Mouse (Mus musculus): ENCODE data around the gene Gm128.
"Not testable (repeated sequence)": the region's sequence is repeated elsewhere in the genome, so short reads cannot be mapped to it uniquely, and the experiment has no call there.

The Gm128 gene

DNA sequence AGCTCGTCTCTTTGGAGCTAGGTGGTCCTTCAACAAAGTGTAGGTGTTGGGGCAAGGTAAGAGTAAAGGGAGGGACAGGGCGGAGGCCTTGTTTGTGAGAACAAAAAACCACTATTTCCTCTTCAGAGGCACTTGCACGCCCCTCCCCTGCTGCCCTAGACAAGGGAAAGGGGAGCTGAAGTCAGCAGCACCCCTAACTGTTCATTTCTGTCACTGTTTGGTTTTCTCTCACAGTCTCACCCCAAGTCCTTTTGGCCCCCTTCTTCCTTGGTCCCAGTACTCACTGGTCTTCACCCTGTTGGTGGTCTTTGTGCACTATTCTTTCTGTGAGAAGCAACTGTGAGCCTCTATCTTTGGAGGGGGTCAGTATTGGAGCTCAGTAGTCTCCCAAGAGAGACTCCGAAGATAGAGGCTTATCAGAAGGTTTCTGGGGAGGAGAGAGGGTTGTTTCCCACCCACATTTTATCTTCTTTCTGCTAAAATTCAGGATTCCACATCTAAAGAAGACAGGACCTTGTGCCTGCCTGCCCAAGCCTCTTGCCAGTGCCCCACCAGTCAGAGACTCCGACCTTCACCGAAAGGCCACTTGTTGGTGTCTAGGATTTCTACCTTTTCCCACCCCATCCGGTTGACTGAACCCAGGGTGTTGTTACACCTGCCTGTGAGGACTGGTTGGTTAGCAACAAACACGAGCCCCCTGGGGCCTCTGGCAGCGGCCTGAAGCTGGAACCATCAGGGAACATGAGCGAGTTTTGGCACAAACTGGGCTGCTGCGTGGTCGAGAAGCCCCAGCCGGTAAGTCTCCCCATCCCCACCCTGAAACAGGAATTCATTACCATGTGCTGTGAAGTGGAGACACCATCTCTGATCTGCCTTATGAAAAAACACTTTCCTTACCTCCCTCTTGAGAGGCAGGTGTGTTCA, 9.8 kb downstream of the Gm128 start, which contains the start of gene Mllt11:
TSS of gene Mllt11 (minus strand) at position 874 of the 924 bp plus-strand sequence.
- no peak for DNase-seq (ENCODE audit: low read depth in 1 of 2, low spot score in 2 of 2)

GRCm38 (mm10) chr3:95230495-95231297, 10.7 kb downstream of the Gm128 start:
- DNase-seq (ENCODE audit: low read depth in 1 of 2, low spot score in 2 of 2) = no peak

DNA sequence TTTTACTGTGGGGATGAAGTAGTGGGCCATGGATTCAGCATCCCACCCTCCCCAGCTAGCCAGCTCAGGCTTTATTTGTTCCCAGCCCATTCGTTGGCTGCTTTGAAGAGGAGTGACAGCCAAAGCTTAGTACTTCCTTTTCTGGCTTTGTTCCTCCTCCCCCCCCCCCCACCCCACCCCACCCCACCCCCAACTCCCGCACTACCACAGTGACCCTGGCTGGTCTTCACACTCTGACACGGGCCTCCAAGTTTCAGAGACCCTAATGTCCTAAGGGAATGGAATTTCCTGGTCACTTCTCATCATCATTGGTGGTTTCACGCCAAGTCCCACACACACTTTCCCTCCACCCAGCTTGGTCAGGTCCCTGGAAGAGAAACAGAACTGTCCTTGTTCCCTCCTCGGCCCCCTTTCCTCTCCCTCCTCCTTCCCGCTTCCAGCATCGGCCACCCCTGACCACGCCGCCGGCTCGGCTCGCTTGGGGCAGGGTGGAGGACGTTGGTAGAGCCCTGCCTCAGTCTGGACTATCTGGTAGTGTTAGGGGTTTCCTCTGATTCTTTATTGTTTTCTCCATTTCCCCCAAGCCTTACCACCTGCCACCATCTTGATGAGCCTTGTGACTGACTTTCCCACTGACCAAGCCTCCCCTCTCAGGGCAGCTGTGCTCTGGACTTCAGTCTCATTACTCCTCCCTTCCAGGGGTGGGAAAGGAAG, 11.5 kb downstream of the Gm128 start:
- peak in 1 of 2 experiments; percentile 45 for DNase-seq (ENCODE audit: low read depth in 1 of 2, low spot score in 2 of 2)

DNA sequence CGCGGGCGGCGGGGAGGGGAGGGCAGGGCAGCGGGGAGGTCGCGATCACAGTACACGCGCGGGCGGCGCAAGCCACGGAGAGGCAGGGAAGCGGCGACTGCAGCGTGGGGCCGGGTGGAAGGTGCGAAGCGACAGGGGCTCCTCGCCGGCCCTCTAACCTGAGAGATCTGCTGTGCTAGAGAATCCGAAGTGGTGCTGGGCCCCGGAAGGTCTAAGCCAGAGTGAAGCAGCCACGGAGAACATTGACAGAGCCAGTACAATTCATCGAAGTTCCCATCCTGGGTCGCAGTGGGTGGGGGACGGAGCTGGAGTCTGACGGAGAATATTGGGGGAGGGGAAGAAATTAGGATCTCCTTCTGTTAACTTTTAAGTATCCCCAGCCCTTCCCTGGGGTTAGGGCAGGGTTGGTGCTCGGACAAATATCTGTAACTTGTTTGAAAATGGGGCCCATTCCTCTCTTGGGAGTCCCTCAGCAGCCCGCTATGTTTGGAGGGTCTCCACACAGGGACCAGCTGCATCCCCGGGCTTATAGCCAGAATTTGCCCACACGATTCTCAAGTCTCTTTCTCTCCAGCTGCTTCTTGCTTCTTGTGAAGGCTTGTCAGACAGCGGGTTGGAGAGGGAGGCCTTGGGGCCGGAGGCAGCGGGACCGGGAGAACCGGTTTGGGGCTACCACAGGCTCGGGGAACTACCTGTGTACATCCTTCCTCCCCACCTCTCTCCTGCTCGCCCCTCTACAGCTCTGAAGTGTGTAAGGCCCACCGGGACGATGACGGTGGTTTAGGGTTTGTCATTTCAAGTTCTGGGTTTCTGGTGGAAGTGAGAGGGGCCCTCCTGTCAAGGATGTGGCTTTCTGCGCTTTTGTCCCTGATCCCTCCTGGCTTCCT, 12.3 kb downstream of the Gm128 start:
- peak in 1 of 2 experiments; percentile 18 for DNase-seq (ENCODE audit: low read depth in 1 of 2, low spot score in 2 of 2)

DNA sequence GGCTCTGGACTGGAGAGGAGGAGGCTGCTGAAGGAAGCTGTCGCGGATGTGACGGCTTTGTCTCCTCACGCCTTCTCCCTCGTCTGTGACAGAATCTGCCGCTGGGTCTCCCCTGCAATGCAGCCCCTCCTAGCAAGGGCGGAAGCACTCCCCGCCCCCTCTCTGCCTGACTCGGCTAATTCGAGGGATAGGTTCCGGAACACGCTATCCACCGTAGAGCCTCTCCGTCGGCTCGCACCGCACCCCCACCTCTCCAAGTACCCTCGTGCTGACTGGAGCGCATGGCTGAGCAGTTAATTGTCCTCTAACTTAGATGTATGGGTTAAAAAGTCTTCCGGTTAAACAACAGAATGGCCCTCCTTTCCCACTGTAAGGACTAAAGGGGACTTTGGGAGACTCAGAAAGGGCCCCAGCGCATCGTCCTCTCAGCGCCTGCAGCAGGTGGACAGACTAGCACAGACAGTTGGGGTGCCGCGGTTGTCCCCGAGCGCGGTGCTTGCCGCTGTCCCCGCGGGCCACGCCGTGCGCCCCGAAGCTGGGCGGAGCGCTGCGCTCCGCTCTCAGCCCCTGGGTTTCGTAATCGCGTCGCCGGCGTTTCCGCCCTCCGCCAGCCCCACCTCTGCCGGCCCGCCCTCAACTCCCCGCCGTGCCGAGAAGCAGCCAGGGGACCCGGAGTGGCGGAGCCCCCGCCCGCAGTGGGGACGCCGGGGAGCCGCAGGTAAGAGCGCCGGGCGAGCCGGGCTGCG, 13.1 kb downstream of the Gm128 start, which contains the start of gene Cdc42se1:
TSS of gene Cdc42se1 (plus strand) at position 585 of the 746 bp plus-strand sequence.
- DNase-seq (ENCODE audit: low read depth in 1 of 2, low spot score in 2 of 2) = peak in 1 of 2 experiments; percentile 67

- no peak for DNase-seq (ENCODE audit: low read depth in 1 of 2, low spot score in 2 of 2)
These were observed 14.2 kb downstream of the Gm128 start for GRCm38 (mm10) chr3:95227214-95227613.

DNA sequence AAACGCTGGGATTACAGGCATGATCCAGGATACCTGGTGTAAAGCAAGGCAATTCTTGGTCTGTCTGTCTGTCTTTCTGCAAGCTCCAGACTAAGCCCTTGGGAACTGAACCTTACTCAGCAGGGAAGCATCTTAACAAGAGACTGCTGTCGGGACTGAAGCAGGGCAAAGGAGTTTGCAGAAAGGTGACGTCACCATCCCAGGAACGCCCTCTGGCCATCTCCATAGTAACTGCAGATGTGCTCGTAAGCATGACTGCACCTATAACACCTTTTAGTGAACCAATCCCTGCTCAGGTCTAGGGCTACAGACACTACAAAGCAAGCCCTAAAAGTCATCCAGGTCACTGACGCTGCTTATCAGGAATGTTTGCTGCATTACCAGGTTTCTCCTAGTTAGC, 17.1 kb downstream of the Gm128 start:
- no peak for DNase-seq (ENCODE audit: low read depth in 1 of 2, low spot score in 2 of 2)

DNA sequence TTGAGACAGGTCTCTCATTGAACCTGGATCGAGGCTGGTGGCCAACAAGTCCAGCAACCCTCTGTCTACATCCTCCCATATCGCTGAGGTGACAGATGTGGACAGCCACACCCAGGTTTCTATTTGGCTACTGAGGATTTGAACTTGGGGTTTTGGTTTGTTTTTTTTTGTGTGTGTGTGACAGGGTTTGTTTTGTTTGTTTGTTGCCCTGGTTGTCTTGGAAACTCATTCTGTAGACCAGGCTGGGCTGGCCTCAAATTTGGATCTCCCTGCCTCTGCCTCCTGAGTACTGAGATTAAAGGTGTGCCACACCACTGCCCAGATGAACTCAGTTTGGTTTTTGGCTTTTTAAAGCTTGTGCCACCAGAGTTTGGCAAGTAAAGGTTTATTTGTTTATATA, 18.4 kb downstream of the Gm128 start:
- DNase-seq (ENCODE audit: low read depth in 1 of 2, low spot score in 2 of 2) = no peak

GRCm38 (mm10) chr3:95218466-95219137, 22.8 kb downstream of the Gm128 start:
- no peak for DNase-seq (ENCODE audit: low read depth in 1 of 2, low spot score in 2 of 2)

- DNase-seq (ENCODE audit: low read depth in 1 of 2, low spot score in 2 of 2) = peak; percentile 83 to 87
These were observed 23.9 kb downstream of the Gm128 start, which contains the start of gene Gabpb2 for GRCm38 (mm10) chr3:95217255-95218134. TSS of gene Gabpb2 (minus strand) at chr3:95217916.

GRCm38 (mm10) chr3:95216655-95217254, 24.6 kb downstream of the Gm128 start:
- no peak for DNase-seq (ENCODE audit: low read depth in 1 of 2, low spot score in 2 of 2)

- no peak for DNase-seq (ENCODE audit: low read depth in 1 of 2, low spot score in 2 of 2)
These were observed 27.8 kb downstream of the Gm128 start for GRCm38 (mm10) chr3:95213609-95213975.

DNA sequence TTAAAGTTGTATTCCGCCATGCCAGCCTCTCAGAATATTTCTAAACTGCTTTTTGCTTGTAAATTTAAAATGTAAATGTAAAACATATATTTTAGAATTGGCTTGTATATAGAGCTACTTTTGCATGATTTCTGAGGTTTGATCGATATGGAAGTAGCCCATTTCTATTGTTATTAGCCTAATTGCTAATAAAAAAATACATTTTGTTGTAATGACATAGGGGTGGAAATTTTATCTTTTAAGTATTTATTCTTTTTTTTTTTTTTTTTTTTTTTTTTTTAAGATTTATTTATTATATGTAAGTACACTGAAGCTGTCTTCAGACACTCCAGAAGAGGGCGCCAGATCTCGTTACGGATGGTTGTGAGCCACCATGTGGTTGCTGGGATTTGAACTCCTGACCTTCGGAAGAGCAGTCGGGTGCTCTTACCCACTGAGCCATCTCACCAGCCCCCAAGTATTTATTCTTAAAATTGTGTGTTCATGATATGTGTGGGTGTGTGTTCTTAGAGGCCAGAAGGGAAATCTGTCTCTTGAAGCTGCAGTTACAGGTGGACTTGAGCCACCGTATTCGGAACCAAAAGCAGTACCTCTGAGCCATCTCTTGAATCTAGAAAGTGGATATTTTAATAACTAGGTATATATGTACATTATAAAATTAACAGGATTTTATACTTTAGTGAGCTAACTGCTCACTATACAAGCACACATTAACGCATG, 28.3 kb downstream of the Gm128 start:
- DNase-seq (ENCODE audit: low read depth in 1 of 2, low spot score in 2 of 2) = not testable (repeated sequence)

DNA sequence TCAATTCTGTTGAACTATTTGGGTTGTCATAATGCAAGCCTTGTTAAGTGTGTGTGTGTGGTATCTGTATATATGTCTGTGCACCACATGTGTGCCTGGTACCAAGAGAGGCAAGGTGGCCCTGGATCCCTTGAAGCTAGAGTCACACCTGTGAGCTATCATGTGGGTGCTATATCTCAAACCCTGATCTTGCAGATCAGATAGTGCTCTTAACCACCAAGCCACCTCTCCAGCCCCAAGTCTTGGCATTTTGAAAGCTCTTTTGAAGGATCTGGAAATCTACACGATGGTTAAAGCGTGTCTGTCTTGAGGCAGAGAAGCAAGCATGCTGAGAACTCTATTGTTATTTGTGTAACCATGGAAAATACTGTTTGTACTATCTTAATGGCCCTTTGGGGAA, 30.8 kb downstream of the Gm128 start:
- DNase-seq (ENCODE audit: low read depth in 1 of 2, low spot score in 2 of 2) = no peak

GRCm38 (mm10) chr3:95208286-95208685, 33.1 kb downstream of the Gm128 start:
- DNase-seq (ENCODE audit: low read depth in 1 of 2, low spot score in 2 of 2) = no peak

DNA sequence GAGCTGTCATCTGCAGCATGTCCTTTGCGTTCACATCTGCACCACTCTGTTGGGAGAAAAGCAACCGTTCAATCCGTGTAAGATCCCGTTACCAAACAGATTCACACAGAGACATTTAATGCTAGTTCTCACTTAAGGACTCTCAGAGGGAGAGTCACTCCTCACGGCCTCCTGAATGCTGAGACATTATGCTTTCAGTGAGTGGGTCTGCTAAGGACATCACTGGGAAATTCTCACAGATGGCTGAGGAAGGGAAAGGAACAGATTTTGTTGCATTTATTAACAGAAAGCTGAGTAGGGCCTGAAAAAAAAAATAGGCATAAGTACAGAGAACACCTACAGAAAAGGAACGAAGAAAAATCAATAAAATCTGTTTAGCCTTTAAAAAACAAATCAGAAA, 37.5 kb downstream of the Gm128 start:
- DNase-seq (ENCODE audit: low read depth in 1 of 2, low spot score in 2 of 2) = no peak

DNA sequence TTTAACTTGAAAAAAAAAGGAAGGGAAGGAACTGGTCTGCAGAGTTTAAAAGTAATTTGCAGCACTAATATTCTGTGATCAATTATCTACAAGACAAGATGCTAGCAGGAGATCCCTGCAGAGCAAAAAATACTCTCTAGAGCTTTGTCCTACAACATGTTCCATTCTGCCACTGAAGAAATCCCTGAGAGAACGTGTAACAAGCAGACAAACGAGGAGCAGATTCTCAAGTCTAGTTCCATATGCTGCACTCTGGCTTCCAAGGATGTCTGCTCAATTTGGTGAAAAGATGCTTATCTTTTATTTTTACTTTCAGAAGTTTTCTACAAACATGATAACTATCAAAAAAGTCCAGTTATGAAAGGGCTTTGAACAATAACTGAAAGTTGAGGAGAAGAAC, 40.8 kb downstream of the Gm128 start:
- DNase-seq (ENCODE audit: low read depth in 1 of 2, low spot score in 2 of 2) = no peak
